Comparison of ENCODE assay signal across 9 mouse cellular contexts in genomic region chr5:122208909-122209308, GRCm38 (mm10). TPM values are rescaled to one million over a fixed set of nuclear protein-coding genes. Genes with fewer than 3 reads are reported as not detected.
A peak's percentile ranks its signal among the peaks of the same experiment; 100 is the strongest.
DNase-seq lines count a peak whose midpoint lies in the region; ATAC-seq lines count a peak whose summit lies in the region.
"Had no signal": no experiment of that assay in that cellular context is flagged by ENCODE, and none has a peak within 500 bp of the region (broad histone marks: within the 10 kb centered on the region; RNA-seq: fewer than 3 reads in every experiment).

No protein-coding gene starts in this region.

- H3K36me3 ChIP-seq in heart, embryonic 13.5 days = no peaks in the 10 kb centered on the region
- H3K36me3 ChIP-seq in heart, embryonic 11.5 days (ENCODE audit: control insufficient read depth, insufficient read depth, low read length) = no peaks in the 10 kb centered on the region
- no peaks in the 10 kb centered on the region for H3K36me3 ChIP-seq in midbrain, embryonic 12.5 days
- H3K36me3 ChIP-seq in midbrain, embryonic 16.5 days (ENCODE audit: control insufficient read depth, insufficient read depth, low read length) = no peaks in the 10 kb centered on the region
- no peaks in the 10 kb centered on the region for H3K36me3 ChIP-seq in intestine, embryonic 15.5 days

- peaks cover 14% of the 10 kb centered on the region for H3K4me1 ChIP-seq in heart, embryonic 13.5 days
- H3K4me1 ChIP-seq in heart, embryonic 11.5 days (ENCODE audit: control insufficient read depth, insufficient read depth, low read length) = no peaks in the 10 kb centered on the region
- H3K4me1 ChIP-seq in midbrain, embryonic 12.5 days = peaks cover 17% of the 10 kb centered on the region
- peaks cover 6% of the 10 kb centered on the region for H3K4me1 ChIP-seq in midbrain, embryonic 16.5 days (ENCODE audit: control insufficient read depth, insufficient read depth, low read length)
- peaks cover 9% of the 10 kb centered on the region; the same call in 1 of the 2 replicates for H3K4me1 ChIP-seq in intestine, embryonic 15.5 days (replicated peaks)

- peak; percentile 74 for DNase-seq in thymus, postnatal 14 days
- DNase-seq in gastrocnemius, postnatal 4 days (ENCODE audit: low spot score in 2 of 2) = no peak
- DNase-seq in layer of hippocampus, adult 9-10 months (ENCODE audit: low spot score) = no peak
- DNase-seq: cerebellum, adult 11 months had no signal

- no peaks in the 10 kb centered on the region for H3K9me3 ChIP-seq in heart, embryonic 13.5 days
- no peaks in the 10 kb centered on the region for H3K9me3 ChIP-seq in heart, embryonic 11.5 days (replicated peaks; ENCODE audit: control insufficient read depth, low read length)
- no peaks in the 10 kb centered on the region for H3K9me3 ChIP-seq in midbrain, embryonic 12.5 days
- H3K9me3 ChIP-seq in midbrain, embryonic 16.5 days (replicated peaks; ENCODE audit: control insufficient read depth, low read length, poor library complexity, severe bottlenecking) = no peaks in the 10 kb centered on the region
- H3K9me3 ChIP-seq in intestine, embryonic 15.5 days = no peaks in the 10 kb centered on the region

- H3K9ac ChIP-seq in heart, embryonic 13.5 days = peak overlapping the region; percentile 75
- H3K9ac ChIP-seq in heart, embryonic 11.5 days (ENCODE audit: low read depth, low read length) = no peak overlapping the region
- no peak overlapping the region; the same call in 1 of the 2 replicates for H3K9ac ChIP-seq in midbrain, embryonic 12.5 days (replicated peaks)
- H3K9ac ChIP-seq in midbrain, embryonic 16.5 days (ENCODE audit: low read depth, low read length) = no peak overlapping the region
- H3K9ac ChIP-seq in intestine, embryonic 15.5 days = no peak overlapping the region

- WGBS in heart, embryonic 13.5 days = 53% methylated on average over 6 of the region's 6 CpGs
- WGBS in heart, embryonic 11.5 days (ENCODE audit: insufficient replicate concordance) = 60% methylated on average over 6 of the region's 6 CpGs
- 47% methylated on average over 6 of the region's 6 CpGs for WGBS in midbrain, embryonic 12.5 days
- 41% methylated on average over 6 of the region's 6 CpGs for WGBS in midbrain, embryonic 16.5 days
- WGBS in intestine, embryonic 15.5 days = 58% methylated on average over 6 of the region's 6 CpGs

- H3K27ac ChIP-seq in heart, embryonic 13.5 days (replicated peaks) = no peak overlapping the region
- H3K27ac ChIP-seq in heart, embryonic 11.5 days (ENCODE audit: low read depth, low read length) = no peak overlapping the region
- peak overlapping the region; percentile 58 for H3K27ac ChIP-seq in midbrain, embryonic 12.5 days (replicated peaks)
- H3K27ac ChIP-seq in midbrain, embryonic 16.5 days (ENCODE audit: low read length) = no peak overlapping the region
- peak overlapping the region; percentile 64; the same call in 1 of the 2 replicates for H3K27ac ChIP-seq in intestine, embryonic 15.5 days

- no peak overlapping the region for H3K4me3 ChIP-seq in heart, embryonic 13.5 days
- H3K4me3 ChIP-seq in heart, embryonic 11.5 days (ENCODE audit: low read depth, low read length) = no peak overlapping the region
- H3K4me3 ChIP-seq in midbrain, embryonic 12.5 days = no peak overlapping the region
- no peak overlapping the region for H3K4me3 ChIP-seq in midbrain, embryonic 16.5 days (ENCODE audit: low read depth, low read length)
- no peak overlapping the region for H3K4me3 ChIP-seq in intestine, embryonic 15.5 days (replicated peaks)

- H3K4me2 ChIP-seq in heart, embryonic 13.5 days = peak overlapping the region; percentile 75
- H3K4me2 ChIP-seq in heart, embryonic 11.5 days = no peak overlapping the region; the same call in 1 of the 2 replicates
- H3K4me2 ChIP-seq in midbrain, embryonic 12.5 days (replicated peaks) = peak overlapping the region; percentile 67
- H3K4me2 ChIP-seq in midbrain, embryonic 16.5 days (ENCODE audit: low read length) = no peak overlapping the region
- H3K4me2 ChIP-seq in intestine, embryonic 15.5 days (replicated peaks) = peak overlapping the region; percentile 65; the same call in 1 of the 2 replicates

- ATAC-seq in heart, embryonic 13.5 days (ENCODE audit: extremely low read depth, insufficient number of reproducible peaks, low FRiP score, low TSS enrichment) = no peak
- no peak for ATAC-seq in heart, embryonic 11.5 days (replicated peaks; ENCODE audit: insufficient number of reproducible peaks, low FRiP score, low TSS enrichment)
- ATAC-seq in midbrain, embryonic 12.5 days (ENCODE audit: low FRiP score, low read depth) = no peak
- ATAC-seq in midbrain, embryonic 16.5 days = no peak
- ATAC-seq in intestine, embryonic 15.5 days = no peak

- peaks cover 3% of the 10 kb centered on the region; the same call in 1 of the 2 replicates for H3K27me3 ChIP-seq in heart, embryonic 13.5 days (replicated peaks)
- H3K27me3 ChIP-seq in heart, embryonic 11.5 days (ENCODE audit: control insufficient read depth, insufficient read depth, low read length) = no peaks in the 10 kb centered on the region
- no peaks in the 10 kb centered on the region for H3K27me3 ChIP-seq in midbrain, embryonic 12.5 days
- no peaks in the 10 kb centered on the region for H3K27me3 ChIP-seq in midbrain, embryonic 16.5 days (ENCODE audit: control insufficient read depth, insufficient read depth, low read depth, low read length)
- H3K27me3 ChIP-seq in intestine, embryonic 15.5 days (replicated peaks) = no peaks in the 10 kb centered on the region

RNA-seq across cellular contexts. Expression of gene Hvcn1, which starts 2.3 kb away (rescaled TPM):
- polyA plus RNA-seq in heart, embryonic 13.5 days (2015; fragmentation: Nextera tagmentation; extraction: Ambion mirVana) = 1.9 and 2.7 TPM in 2 replicates
- polyA plus RNA-seq in heart, embryonic 11.5 days (2014; fragmentation: Nextera tagmentation; extraction: Ambion mirVana) = 1.7 and 2.7 TPM in 2 replicates
- polyA plus RNA-seq in midbrain, embryonic 12.5 days (2016; fragmentation: Nextera tagmentation; extraction: Ambion mirVana) = 9.4 and 10.8 TPM in 2 replicates
- 1.7 and 1.8 TPM in 2 replicates for polyA plus RNA-seq in midbrain, embryonic 16.5 days (2015; fragmentation: Nextera tagmentation; extraction: Ambion mirVana)
- 5.2 and 5.8 TPM in 2 replicates for polyA plus RNA-seq in intestine, embryonic 15.5 days (2015; fragmentation: Nextera tagmentation; extraction: Ambion mirVana)
- total RNA-seq in gastrocnemius, postnatal 4 days (2021) = 1 to 10 TPM; 7.9 to 9.5 TPM

RNA-seq across cellular contexts. Expression of gene Ppp1cc, which starts 50.8 kb away (rescaled TPM):
- 190 and 219 TPM in 2 replicates for polyA plus RNA-seq in heart, embryonic 13.5 days (2015; fragmentation: Nextera tagmentation; extraction: Ambion mirVana)
- polyA plus RNA-seq in heart, embryonic 11.5 days (2014; fragmentation: Nextera tagmentation; extraction: Ambion mirVana) = 216 and 225 TPM in 2 replicates
- polyA plus RNA-seq in midbrain, embryonic 12.5 days (2016; fragmentation: Nextera tagmentation; extraction: Ambion mirVana) = 323 and 332 TPM in 2 replicates
- 188 and 193 TPM in 2 replicates for polyA plus RNA-seq in midbrain, embryonic 16.5 days (2015; fragmentation: Nextera tagmentation; extraction: Ambion mirVana)
- polyA plus RNA-seq in intestine, embryonic 15.5 days (2015; fragmentation: Nextera tagmentation; extraction: Ambion mirVana) = 240 and 244 TPM in 2 replicates
- 100 to 1,000 TPM; 134 to 152 TPM for total RNA-seq in gastrocnemius, postnatal 4 days (2021)

RNA-seq across cellular contexts. Expression of gene Tctn1, which starts 55.4 kb away (rescaled TPM):
- polyA plus RNA-seq in heart, embryonic 13.5 days (2015; fragmentation: Nextera tagmentation; extraction: Ambion mirVana) = 2.5 and 2.8 TPM in 2 replicates
- polyA plus RNA-seq in heart, embryonic 11.5 days (2014; fragmentation: Nextera tagmentation; extraction: Ambion mirVana) = 1.7 and 2.2 TPM in 2 replicates
- 7.2 and 8.1 TPM in 2 replicates for polyA plus RNA-seq in midbrain, embryonic 12.5 days (2016; fragmentation: Nextera tagmentation; extraction: Ambion mirVana)
- 5.4 and 7.3 TPM in 2 replicates for polyA plus RNA-seq in midbrain, embryonic 16.5 days (2015; fragmentation: Nextera tagmentation; extraction: Ambion mirVana)
- polyA plus RNA-seq in intestine, embryonic 15.5 days (2015; fragmentation: Nextera tagmentation; extraction: Ambion mirVana) = 3.0 and 3.2 TPM in 2 replicates
- 1 to 10 TPM; 7.6 to 10.0 TPM for total RNA-seq in gastrocnemius, postnatal 4 days (2021)

Comparison
In these comparisons a context has a peak if more than half of its experiments do, and no peak if none do; other contexts are left out.
1. H3K27ac ChIP-seq: peak in midbrain, embryonic 12.5 days (single experiment) and intestine, embryonic 15.5 days (single experiment); none in heart, embryonic 13.5 days (single experiment), heart, embryonic 11.5 days (single experiment) and midbrain, embryonic 16.5 days (single experiment).
2. H3K4me2 ChIP-seq: peak in heart, embryonic 13.5 days (single experiment), midbrain, embryonic 12.5 days (single experiment) and intestine, embryonic 15.5 days (single experiment); none in heart, embryonic 11.5 days (single experiment) and midbrain, embryonic 16.5 days (single experiment).